8 mouse cellular contexts compared by ENCODE assay signal in the genomic region with DNA sequence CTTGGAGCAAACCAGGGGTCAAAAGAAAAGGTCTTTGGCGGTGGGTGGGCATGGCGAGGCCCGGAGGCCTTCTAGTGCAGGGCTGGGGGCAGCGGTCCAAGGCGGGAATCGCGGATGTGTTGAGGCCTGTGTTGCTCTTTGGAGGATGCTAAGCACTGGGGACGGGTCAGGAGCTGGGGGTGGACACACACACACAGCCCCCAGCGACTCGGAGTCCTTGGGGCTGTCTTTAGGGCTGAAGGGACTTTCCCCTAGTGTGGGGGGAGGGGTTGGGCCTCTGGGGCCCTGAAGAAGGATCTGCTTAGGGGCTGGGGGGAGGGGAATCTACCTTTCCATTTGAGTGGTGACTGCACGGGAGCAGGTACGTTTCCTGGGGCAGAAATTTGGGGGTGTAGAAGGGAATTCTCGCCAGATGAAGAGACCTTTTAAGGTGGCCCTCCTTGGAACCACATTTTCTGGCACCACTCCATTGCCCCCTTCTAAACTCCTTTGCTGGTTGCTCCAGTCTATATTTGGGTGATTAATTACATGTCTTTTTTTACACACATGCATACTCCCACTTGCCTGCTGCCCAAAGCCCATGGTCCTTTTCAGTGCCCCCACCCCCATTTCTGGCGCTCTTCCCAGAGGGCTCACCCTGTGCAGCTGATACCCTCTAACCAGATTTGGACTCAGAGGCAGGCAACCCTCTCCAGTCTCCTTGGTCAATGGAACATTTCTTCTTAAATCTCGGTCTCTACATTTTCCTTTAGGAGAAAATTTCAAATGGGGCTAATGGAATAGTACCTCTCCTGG. TPM values are rescaled to one million over a fixed set of nuclear protein-coding genes. Genes with fewer than 3 reads are reported as not detected.
DNase-seq lines count a peak whose midpoint lies in the region; ATAC-seq and TF ChIP-seq lines count a peak whose summit lies in the region.

No protein-coding gene starts in this region.

- ATAC-seq in G1E (ENCODE audit: extremely low read depth, insufficient number of reproducible peaks, low FRiP score, poor library complexity, severe bottlenecking): no peak
- ATAC-seq in embryonic facial prominence, embryonic 11.5 days (replicated peaks; ENCODE audit: insufficient number of reproducible peaks, low FRiP score, low TSS enrichment, low read depth): peak; percentile 70
- ATAC-seq in liver, embryonic 11.5 days (replicated peaks; ENCODE audit: low FRiP score): peak; percentile 39
- ATAC-seq in neural tube, embryonic 12.5 days (ENCODE audit: low FRiP score, low read depth): peak; percentile 89

- peaks cover 17% of the 10 kb centered on the region for H3K36me3 ChIP-seq in G1E (replicated peaks)
- no peaks in the 10 kb centered on the region for H3K36me3 ChIP-seq in embryonic facial prominence, embryonic 11.5 days (replicated peaks; ENCODE audit: control insufficient read depth, insufficient read depth, low read depth, low read length)
- H3K36me3 ChIP-seq in hindbrain, embryonic 10.5 days: peaks cover 11% of the 10 kb centered on the region
- no peaks in the 10 kb centered on the region for H3K36me3 ChIP-seq in liver, embryonic 11.5 days (ENCODE audit: control insufficient read depth, insufficient read depth, low read length)
- H3K36me3 ChIP-seq in neural tube, embryonic 12.5 days: no peaks in the 10 kb centered on the region

- 21% methylated on average over 15 of the region's 15 CpGs for WGBS in embryonic facial prominence, embryonic 11.5 days
- 23% methylated on average over 15 of the region's 15 CpGs for WGBS in hindbrain, embryonic 10.5 days
- WGBS in liver, embryonic 11.5 days: 19% methylated on average over 15 of the region's 15 CpGs
- 23% methylated on average over 15 of the region's 15 CpGs for WGBS in neural tube, embryonic 12.5 days

- H3K4me3 ChIP-seq in G1E (ENCODE audit: low read depth, low read length): peak overlapping the region; percentile 80
- peak overlapping the region; percentile 56 for H3K4me3 ChIP-seq in embryonic facial prominence, embryonic 11.5 days (ENCODE audit: low read depth, low read length)
- H3K4me3 ChIP-seq in hindbrain, embryonic 10.5 days: peak overlapping the region; percentile 66
- H3K4me3 ChIP-seq in liver, embryonic 11.5 days (ENCODE audit: low read depth, low read length): peak overlapping the region; percentile 65
- H3K4me3 ChIP-seq in neural tube, embryonic 12.5 days: peak overlapping the region; percentile 44

- H3K4me2 ChIP-seq in embryonic facial prominence, embryonic 11.5 days (ENCODE audit: low read depth, low read length): peak overlapping the region; percentile 58
- peak overlapping the region; percentile 69 for H3K4me2 ChIP-seq in liver, embryonic 11.5 days
- H3K4me2 ChIP-seq in neural tube, embryonic 12.5 days (replicated peaks): peak overlapping the region; percentile 65

- H3K9me3 ChIP-seq in G1E (replicated peaks): no peaks in the 10 kb centered on the region
- H3K9me3 ChIP-seq in embryonic facial prominence, embryonic 11.5 days (replicated peaks; ENCODE audit: control insufficient read depth, low read length): no peaks in the 10 kb centered on the region
- no peaks in the 10 kb centered on the region for H3K9me3 ChIP-seq in hindbrain, embryonic 10.5 days
- H3K9me3 ChIP-seq in liver, embryonic 11.5 days (ENCODE audit: control insufficient read depth, low read length): no peaks in the 10 kb centered on the region
- no peaks in the 10 kb centered on the region for H3K9me3 ChIP-seq in neural tube, embryonic 12.5 days

- TF ChIP-seq CTCF in G1E (IDR thresholded peaks at IDR 0.05; ENCODE audit: low read depth, low read length): no peak

- H3K9ac ChIP-seq in embryonic facial prominence, embryonic 11.5 days (replicated peaks; ENCODE audit: low read length): peak overlapping the region; percentile 76
- peak overlapping the region; percentile 71 for H3K9ac ChIP-seq in liver, embryonic 11.5 days (ENCODE audit: low read depth, low read length)
- peak overlapping the region; percentile 61 for H3K9ac ChIP-seq in neural tube, embryonic 12.5 days

- peak; percentile 6 for DNase-seq in layer of hippocampus, adult 11-12 months (ENCODE audit: low spot score)
- DNase-seq in layer of hippocampus, adult 9-10 months (ENCODE audit: low spot score): no peak
- peak; percentile 4 for DNase-seq in G1E (ENCODE audit: low spot score)
- DNase-seq in embryonic facial prominence, embryonic 11.5 days (ENCODE audit: low spot score): peak; percentile 9
- DNase-seq in hindbrain, embryonic 10.5 days (ENCODE audit: low spot score): no peak
- no peak for DNase-seq in liver, embryonic 11.5 days (ENCODE audit: low spot score)
- no peak for DNase-seq in frontal cortex, adult 2 months (ENCODE audit: extremely low spot score in 1 of 2, low spot score in 1 of 2)

- H3K27ac ChIP-seq in embryonic facial prominence, embryonic 11.5 days (replicated peaks; ENCODE audit: low read depth, low read length): no peak overlapping the region
- H3K27ac ChIP-seq in hindbrain, embryonic 10.5 days: peak overlapping the region; percentile 89
- no peak overlapping the region for H3K27ac ChIP-seq in liver, embryonic 11.5 days (ENCODE audit: low read depth, low read length)
- H3K27ac ChIP-seq in neural tube, embryonic 12.5 days: 0 out of 2 replicates have a peak overlapping the region, but pooled peaks have one; percentile 32

- peaks cover 25% of the 10 kb centered on the region for H3K4me1 ChIP-seq in G1E (ENCODE audit: insufficient read depth, low read depth, low read length)
- no peaks in the 10 kb centered on the region for H3K4me1 ChIP-seq in embryonic facial prominence, embryonic 11.5 days (ENCODE audit: control insufficient read depth, insufficient read depth, low read length)
- peaks cover 7% of the 10 kb centered on the region; the same call in 1 of the 2 replicates for H3K4me1 ChIP-seq in hindbrain, embryonic 10.5 days (replicated peaks)
- H3K4me1 ChIP-seq in liver, embryonic 11.5 days (replicated peaks; ENCODE audit: control insufficient read depth, insufficient read depth, low read length): peaks cover 7% of the 10 kb centered on the region; the same call in 1 of the 2 replicates
- H3K4me1 ChIP-seq in neural tube, embryonic 12.5 days: no peaks in the 10 kb centered on the region

- H3K27me3 ChIP-seq in G1E (ENCODE audit: insufficient read depth, low read length): no peaks in the 10 kb centered on the region
- H3K27me3 ChIP-seq in embryonic facial prominence, embryonic 11.5 days (ENCODE audit: control insufficient read depth, insufficient read depth, low read length): no peaks in the 10 kb centered on the region
- peaks cover 15% of the 10 kb centered on the region for H3K27me3 ChIP-seq in hindbrain, embryonic 10.5 days (ENCODE audit: insufficient read depth, poor library complexity, severe bottlenecking)
- H3K27me3 ChIP-seq in liver, embryonic 11.5 days (replicated peaks; ENCODE audit: control insufficient read depth, insufficient read depth, low read length): peaks cover 3% of the 10 kb centered on the region
- H3K27me3 ChIP-seq in neural tube, embryonic 12.5 days (replicated peaks): no peaks in the 10 kb centered on the region

RNA-seq across cellular contexts. Expression of a gene that starts 0.7 kb away (rescaled TPM):
- total RNA-seq in G1E (2014; fragmentation: Nextera tagmentation) (13.0 and 21.1 TPM in 2 replicates), G1E (2017) (9.4 and 9.9 TPM in 2 replicates)
- 2.0 TPM in 2 replicates for polyA plus RNA-seq in G1E (2012)
- 20.2 and 20.3 TPM in 2 replicates for polyA plus RNA-seq in embryonic facial prominence, embryonic 11.5 days (2014; fragmentation: Nextera tagmentation; extraction: Ambion mirVana)
- 12.6 and 13.4 TPM in 2 replicates for polyA plus RNA-seq in hindbrain, embryonic 10.5 days (2016; fragmentation: Nextera tagmentation; extraction: Ambion mirVana)
- 8.4 TPM in 2 replicates for polyA plus RNA-seq in liver, embryonic 11.5 days (2014; fragmentation: Nextera tagmentation; extraction: Ambion mirVana)
- 15.6 and 15.7 TPM in 2 replicates for polyA plus RNA-seq in neural tube, embryonic 12.5 days (2016; fragmentation: Nextera tagmentation; extraction: Ambion mirVana)
- 16.9 and 17.5 TPM in 2 replicates for polyA plus RNA-seq in frontal cortex, adult 2 months (2012; rRNA removed)

RNA-seq across cellular contexts. Expression of a gene that starts 6.5 kb away (rescaled TPM):
- total RNA-seq in G1E (2014; fragmentation: Nextera tagmentation) (not detected in 2 replicates), G1E (2017) (not detected in 2 replicates)
- not detected in 2 replicates for polyA plus RNA-seq in G1E (2012)
- polyA plus RNA-seq in embryonic facial prominence, embryonic 11.5 days (2014; fragmentation: Nextera tagmentation; extraction: Ambion mirVana): not detected in 2 replicates
- not detected in 2 replicates for polyA plus RNA-seq in hindbrain, embryonic 10.5 days (2016; fragmentation: Nextera tagmentation; extraction: Ambion mirVana)
- not detected in 2 replicates for polyA plus RNA-seq in liver, embryonic 11.5 days (2014; fragmentation: Nextera tagmentation; extraction: Ambion mirVana)
- polyA plus RNA-seq in neural tube, embryonic 12.5 days (2016; fragmentation: Nextera tagmentation; extraction: Ambion mirVana): not detected in 2 replicates
- polyA plus RNA-seq in frontal cortex, adult 2 months (2012; rRNA removed): not detected in 2 replicates

RNA-seq across cellular contexts. Expression of a gene that starts 50.4 kb away (rescaled TPM):
- total RNA-seq in G1E (2014; fragmentation: Nextera tagmentation) (not detected in 2 replicates), G1E (2017) (not detected in 2 replicates)
- polyA plus RNA-seq in G1E (2012): not detected in 2 replicates
- not detected in 2 replicates for polyA plus RNA-seq in embryonic facial prominence, embryonic 11.5 days (2014; fragmentation: Nextera tagmentation; extraction: Ambion mirVana)
- not detected in 2 replicates for polyA plus RNA-seq in hindbrain, embryonic 10.5 days (2016; fragmentation: Nextera tagmentation; extraction: Ambion mirVana)
- polyA plus RNA-seq in liver, embryonic 11.5 days (2014; fragmentation: Nextera tagmentation; extraction: Ambion mirVana): not detected in 2 replicates
- not detected in 2 replicates for polyA plus RNA-seq in neural tube, embryonic 12.5 days (2016; fragmentation: Nextera tagmentation; extraction: Ambion mirVana)
- polyA plus RNA-seq in frontal cortex, adult 2 months (2012; rRNA removed): 0.13 TPM in 1 of 2 replicates, not detected in the other

RNA-seq across cellular contexts. Expression of a gene that starts 50.4 kb away (rescaled TPM):
- total RNA-seq in G1E (2014; fragmentation: Nextera tagmentation) (not detected in 2 replicates), G1E (2017) (0.27 TPM in 1 of 2 replicates, not detected in the other)
- polyA plus RNA-seq in G1E (2012): not detected in 2 replicates
- not detected in 2 replicates for polyA plus RNA-seq in embryonic facial prominence, embryonic 11.5 days (2014; fragmentation: Nextera tagmentation; extraction: Ambion mirVana)
- polyA plus RNA-seq in hindbrain, embryonic 10.5 days (2016; fragmentation: Nextera tagmentation; extraction: Ambion mirVana): not detected in 2 replicates
- not detected in 2 replicates for polyA plus RNA-seq in liver, embryonic 11.5 days (2014; fragmentation: Nextera tagmentation; extraction: Ambion mirVana)
- polyA plus RNA-seq in neural tube, embryonic 12.5 days (2016; fragmentation: Nextera tagmentation; extraction: Ambion mirVana): not detected in 2 replicates
- not detected in 2 replicates for polyA plus RNA-seq in frontal cortex, adult 2 months (2012; rRNA removed)

RNA-seq across cellular contexts. Expression of a gene that starts 55.4 kb away (rescaled TPM):
- total RNA-seq in G1E (2014; fragmentation: Nextera tagmentation) (not detected in 2 replicates), G1E (2017) (not detected in 2 replicates)
- not detected in 2 replicates for polyA plus RNA-seq in G1E (2012)
- not detected in 2 replicates for polyA plus RNA-seq in embryonic facial prominence, embryonic 11.5 days (2014; fragmentation: Nextera tagmentation; extraction: Ambion mirVana)
- not detected in 2 replicates for polyA plus RNA-seq in hindbrain, embryonic 10.5 days (2016; fragmentation: Nextera tagmentation; extraction: Ambion mirVana)
- not detected in 2 replicates for polyA plus RNA-seq in liver, embryonic 11.5 days (2014; fragmentation: Nextera tagmentation; extraction: Ambion mirVana)
- polyA plus RNA-seq in neural tube, embryonic 12.5 days (2016; fragmentation: Nextera tagmentation; extraction: Ambion mirVana): not detected in 2 replicates
- 0.13 and 0.16 TPM in 2 replicates for polyA plus RNA-seq in frontal cortex, adult 2 months (2012; rRNA removed)

Comparison
In these comparisons a context has a peak if more than half of its experiments do, and no peak if none do; other contexts are left out.
1. DNase-seq: peak in layer of hippocampus, adult 11-12 months (single experiment), G1E (single experiment) and embryonic facial prominence, embryonic 11.5 days (single experiment); none in layer of hippocampus, adult 9-10 months (single experiment), hindbrain, embryonic 10.5 days (single experiment), liver, embryonic 11.5 days (single experiment) and frontal cortex, adult 2 months (0 of 2).
2. H3K27ac ChIP-seq: peak in hindbrain, embryonic 10.5 days (single experiment) and neural tube, embryonic 12.5 days (single experiment); none in embryonic facial prominence, embryonic 11.5 days (single experiment) and liver, embryonic 11.5 days (single experiment).
3. Peak in every context shown above with its lines, with median percentiles within 50 percentile points of each other: H3K4me3 ChIP-seq, H3K4me2 ChIP-seq and H3K9ac ChIP-seq.